Mouse (Mus musculus) activated CD4-positive, CD25-positive, alpha-beta regulatory T cell, adult 4 months (primary cell): ENCODE measurements around the gene Asb15. TPM values are rescaled to one million over a fixed set of nuclear protein-coding genes. Genes with fewer than 3 reads are reported as not detected.

Experiments used
- ATAC-seq: one replicate; pipeline ENCODE4 v1.8.0; 2017
- polyA plus RNA-seq, 2 experiments: library from polyadenylated mRNA; unstranded; fragments of 100-300 nt; shearing (Covaris generic); gene quantifications; one replicate each; pipeline ENCODE4 v1.2.1; 2017

Gene Asb15
- polyA plus RNA-seq, 2 experiments from 2014 or later, result not detected

GRCm38 (mm10) chr6:24568963-24569362 is 41.0 kb downstream of the Asb15 start:
- no peak for ATAC-seq

GRCm38 (mm10) chr6:24569711-24570110 is 41.8 kb downstream of the Asb15 start:
- no peak for ATAC-seq

DNA sequence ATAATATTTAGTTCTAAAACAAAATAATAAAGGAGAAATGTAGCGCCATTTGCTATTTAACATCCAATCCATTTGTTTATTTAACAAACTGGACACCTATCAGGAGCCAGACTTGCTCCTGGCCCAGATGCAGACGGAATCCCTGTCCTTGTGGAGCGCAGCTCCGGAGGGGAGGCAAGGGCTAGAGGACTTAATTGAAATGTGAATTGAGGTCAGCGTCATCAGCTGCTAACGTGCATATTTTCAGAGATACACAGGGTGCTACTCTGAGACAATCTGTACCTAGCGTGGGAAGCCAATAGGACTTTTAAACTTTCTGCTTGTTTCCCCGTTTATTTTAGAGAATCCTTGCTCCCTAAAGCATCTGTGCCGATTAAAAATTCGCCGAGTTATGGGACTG is 42.3 kb downstream of the Asb15 start:
- ATAC-seq, result no peak

GRCm38 (mm10) chr6:24571126-24571525 is 43.2 kb downstream of the Asb15 start:
- no peak for ATAC-seq

- no peak for ATAC-seq
Observed at GRCm38 (mm10) chr6:24572431-24572830, 44.5 kb downstream of the Asb15 start.

- ATAC-seq, result no peak
Observed at GRCm38 (mm10) chr6:24573319-24573718, 45.4 kb downstream of the Asb15 start.

DNA sequence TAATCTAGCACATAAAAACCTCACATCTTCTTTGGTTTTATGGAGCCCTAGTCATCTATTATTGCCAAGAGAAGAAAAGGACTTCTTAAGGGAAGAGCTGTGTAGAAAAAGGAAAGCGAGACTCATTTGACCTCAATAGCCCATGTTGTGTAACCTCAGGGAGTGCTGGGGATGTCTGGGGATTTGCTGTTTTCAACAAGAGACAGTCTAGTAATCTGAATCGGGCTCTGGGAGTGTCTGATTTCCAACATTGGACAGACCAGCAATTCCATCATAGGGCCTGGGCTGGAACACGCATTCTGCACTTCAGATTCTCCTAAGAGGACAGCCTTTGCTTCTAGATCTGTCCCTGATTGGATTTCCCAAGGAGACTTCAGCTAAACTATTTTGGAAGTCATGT is 55.5 kb downstream of the Asb15 start:
- no peak for ATAC-seq

- ATAC-seq, result no peak
Observed at GRCm38 (mm10) chr6:24585431-24586310, 57.7 kb downstream of the Asb15 start.

- ATAC-seq, result no peak
Observed at GRCm38 (mm10) chr6:24586885-24587284, 58.9 kb downstream of the Asb15 start.

DNA sequence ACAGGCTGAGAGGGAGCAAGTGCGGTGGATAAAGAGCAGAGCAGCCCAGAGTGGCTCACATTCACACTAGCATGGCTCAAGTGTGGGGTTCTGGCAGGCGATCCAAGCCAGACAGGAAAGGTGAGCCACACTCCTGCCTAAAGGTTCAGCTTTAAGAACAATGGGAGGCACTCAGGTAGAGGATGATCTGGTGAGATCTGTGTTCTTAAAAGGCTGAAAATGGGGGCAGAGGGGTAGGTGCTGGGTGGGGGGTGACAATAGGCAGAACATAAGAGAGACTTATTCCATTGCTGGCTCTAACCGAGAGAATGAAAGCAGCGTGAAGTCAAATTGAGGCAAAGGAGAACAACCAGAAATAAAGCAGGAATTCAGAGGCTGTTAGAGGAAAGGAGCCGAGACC is 62.3 kb downstream of the Asb15 start:
- ATAC-seq, result no peak

DNA sequence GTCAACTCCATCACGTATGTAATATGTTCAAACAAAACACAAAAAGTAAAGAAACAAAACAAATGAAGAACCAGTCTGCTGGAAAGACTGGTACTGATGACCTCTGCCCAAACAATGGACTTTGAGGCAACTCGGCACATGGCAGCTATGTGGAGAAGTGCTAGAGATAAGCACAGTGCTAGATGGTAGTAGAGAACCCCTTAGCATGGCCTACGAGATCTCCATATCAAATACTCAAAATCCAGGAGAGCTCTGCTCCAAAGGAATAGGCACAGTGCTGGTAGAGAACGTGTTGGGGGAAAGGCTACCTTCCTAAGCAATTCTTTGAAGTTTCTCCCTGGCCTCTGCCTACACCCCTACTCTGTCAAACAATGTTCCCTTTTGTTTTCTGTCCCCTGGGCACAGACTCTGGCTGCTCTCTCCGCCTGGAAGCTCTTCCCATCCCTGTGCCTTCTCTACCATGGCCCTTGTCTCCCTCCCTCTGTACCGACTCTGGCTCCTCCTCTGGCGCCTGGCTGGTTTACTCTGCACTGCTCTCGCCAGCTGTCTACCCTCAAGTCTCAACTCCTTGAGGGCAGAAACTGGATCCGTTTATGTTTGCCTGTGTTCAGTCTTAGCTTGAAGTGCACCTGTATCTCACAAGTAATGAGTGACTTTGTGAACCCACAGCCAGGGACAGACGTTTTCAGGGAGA is 63.7 kb downstream of the Asb15 start:
- no peak for ATAC-seq

GRCm38 (mm10) chr6:24597500-24597899 is 69.6 kb downstream of the Asb15 start, which contains the start of gene Lmod2:
TSS of gene Lmod2 (plus strand) at chr6:24597762.
- ATAC-seq, result no peak

DNA sequence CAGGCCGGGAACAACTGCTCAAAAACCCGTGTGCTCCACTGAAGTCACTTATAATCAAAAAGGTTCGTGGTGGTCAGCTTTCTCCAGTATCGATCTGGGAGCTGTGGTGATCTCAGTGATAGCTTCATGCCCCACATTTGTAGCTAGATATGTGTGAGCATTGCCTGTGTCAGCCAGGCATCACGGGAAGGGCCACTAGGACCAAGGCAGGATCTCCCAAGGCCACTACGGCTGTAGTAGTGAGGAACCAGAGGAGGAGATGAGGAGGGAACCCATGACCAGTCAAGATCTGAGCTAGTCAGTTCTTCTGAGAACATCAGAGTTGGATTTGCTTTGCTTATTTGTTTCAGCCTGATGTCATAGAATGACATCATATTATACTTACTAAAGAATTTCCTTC is 71.2 kb downstream of the Asb15 start:
- no peak for ATAC-seq

DNA sequence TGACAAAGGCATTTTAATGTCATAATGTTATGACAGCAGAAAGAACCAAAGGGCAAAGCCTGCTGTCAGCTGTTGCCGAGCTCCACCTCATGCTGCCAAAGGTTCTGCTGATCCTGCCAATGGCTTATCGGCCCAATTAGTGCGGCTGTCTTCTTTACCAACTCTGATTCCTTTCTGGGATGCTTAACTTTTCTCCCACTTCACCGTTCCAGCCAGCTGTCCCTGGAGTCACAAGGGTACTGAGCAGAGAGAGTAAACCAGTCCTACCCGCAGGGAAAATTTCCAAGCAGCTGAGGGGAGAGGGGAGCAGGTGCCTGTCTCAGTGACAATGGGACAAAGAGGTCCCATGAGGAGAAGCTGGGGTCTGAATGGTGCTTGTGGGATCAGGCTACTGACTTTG is 71.7 kb downstream of the Asb15 start:
- ATAC-seq, result no peak

GRCm38 (mm10) chr6:24600134-24600533 is 72.2 kb downstream of the Asb15 start:
- ATAC-seq, result no peak

GRCm38 (mm10) chr6:24600726-24601125 is 72.8 kb downstream of the Asb15 start:
- ATAC-seq, result no peak

DNA sequence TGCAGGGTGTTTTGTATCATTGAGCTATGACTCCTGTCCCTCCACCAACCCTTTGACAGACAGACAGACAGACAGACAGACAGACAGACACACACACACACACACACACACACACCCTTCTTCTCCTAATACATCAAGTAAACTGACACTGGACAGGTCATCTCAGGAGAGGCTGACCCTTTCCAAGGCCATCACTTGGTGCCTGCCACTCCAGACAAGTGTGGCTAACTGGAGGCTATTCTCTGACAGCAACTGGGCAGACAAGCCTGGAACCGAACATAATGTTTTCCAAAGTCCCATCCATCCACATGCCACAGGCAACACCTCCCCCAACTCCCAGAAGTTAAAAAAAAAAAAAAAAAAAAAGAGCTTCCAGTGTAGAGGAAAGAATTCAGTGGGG is 73.7 kb downstream of the Asb15 start:
- ATAC-seq, result no peak

DNA sequence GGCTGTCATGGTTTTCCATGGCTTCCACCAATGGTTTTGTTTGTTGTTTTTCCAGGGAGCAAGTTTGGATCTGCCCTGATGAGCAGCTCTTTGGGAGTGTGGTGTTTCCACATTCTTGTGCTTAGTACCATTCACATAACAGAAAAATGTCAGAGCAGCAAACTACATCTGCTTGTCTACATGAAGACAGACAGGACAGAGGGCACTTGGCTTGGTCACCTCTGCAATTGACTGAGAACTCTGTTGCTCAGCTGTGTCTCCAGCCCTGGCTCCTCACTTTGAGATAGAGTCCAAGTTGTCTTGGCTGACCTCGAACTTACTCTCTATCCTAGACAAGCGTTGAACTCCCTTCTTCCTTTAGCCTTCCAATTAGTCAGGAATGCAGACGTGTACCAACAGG is 74.4 kb downstream of the Asb15 start:
- ATAC-seq, result no peak

GRCm38 (mm10) chr6:24602993-24603392 is 75.0 kb downstream of the Asb15 start:
- ATAC-seq, result no peak

GRCm38 (mm10) chr6:24604289-24604688 is 76.3 kb downstream of the Asb15 start:
- no peak for ATAC-seq

- no peak for ATAC-seq
Observed at GRCm38 (mm10) chr6:24605631-24606030, 77.7 kb downstream of the Asb15 start.

DNA sequence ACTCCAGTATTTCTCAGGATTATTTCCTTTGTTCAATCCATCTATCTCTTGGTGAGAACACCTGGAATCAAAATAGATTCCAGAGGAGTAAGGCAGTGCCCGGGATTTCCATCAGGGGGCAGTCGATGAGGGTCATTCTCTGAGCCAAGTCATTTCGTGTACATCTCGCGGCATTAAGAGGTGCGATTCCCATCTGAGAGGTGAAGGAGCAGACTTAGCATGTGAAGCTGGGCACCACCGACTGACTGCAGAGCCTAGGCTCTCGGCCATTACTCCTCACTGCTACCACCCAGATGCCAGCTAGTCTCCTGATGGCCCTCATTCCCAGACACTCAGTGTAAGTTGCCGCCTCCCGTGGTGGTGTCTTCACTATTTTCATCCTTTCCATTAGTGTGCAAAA is 78.6 kb downstream of the Asb15 start:
- no peak for ATAC-seq

DNA sequence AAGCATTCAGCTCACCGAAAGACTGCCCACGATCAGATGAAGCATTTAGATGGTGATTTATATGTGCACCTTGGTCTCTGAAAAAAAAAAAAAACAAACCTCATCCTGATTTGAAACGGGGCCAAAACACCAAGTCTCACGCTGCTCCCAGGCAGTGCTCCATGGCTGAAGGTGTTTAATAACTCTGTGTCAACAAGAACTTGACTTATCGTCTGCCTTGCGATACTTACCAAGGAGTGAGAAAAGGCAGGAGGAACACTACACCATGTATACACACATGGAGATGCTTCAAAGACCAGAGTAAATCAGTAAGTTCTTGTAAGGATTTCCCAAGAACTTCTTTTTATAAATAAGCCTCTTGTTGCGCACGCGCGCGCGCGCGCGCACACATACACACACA is 79.6 kb downstream of the Asb15 start:
- no peak for ATAC-seq

- no peak for ATAC-seq
Observed at GRCm38 (mm10) chr6:24608129-24608528, 80.2 kb downstream of the Asb15 start.
